Mouse (Mus musculus) cerebellum, adult 2 months (tissue): ENCODE measurements around the gene Mical3.

Experiments
- CTCF ChIP-seq: fragments of 200-500 bp; IDR thresholded peaks from 2 replicates; pipeline ENCODE4 v1.5.1; 2011; ENCODE audit warnings: low read depth, mild to moderate bottlenecking, control low read depth, low read length, moderate library complexity, borderline replicate concordance; ENCODE audit not compliant: insufficient read depth
- POLR2A ChIP-seq: fragments of 200-500 bp; IDR thresholded peaks from 2 replicates; pipeline ENCODE4 v1.6.1; 2011; ENCODE audit warnings: low read length, control low read depth, borderline replicate concordance; ENCODE audit not compliant: insufficient read depth

DNA sequence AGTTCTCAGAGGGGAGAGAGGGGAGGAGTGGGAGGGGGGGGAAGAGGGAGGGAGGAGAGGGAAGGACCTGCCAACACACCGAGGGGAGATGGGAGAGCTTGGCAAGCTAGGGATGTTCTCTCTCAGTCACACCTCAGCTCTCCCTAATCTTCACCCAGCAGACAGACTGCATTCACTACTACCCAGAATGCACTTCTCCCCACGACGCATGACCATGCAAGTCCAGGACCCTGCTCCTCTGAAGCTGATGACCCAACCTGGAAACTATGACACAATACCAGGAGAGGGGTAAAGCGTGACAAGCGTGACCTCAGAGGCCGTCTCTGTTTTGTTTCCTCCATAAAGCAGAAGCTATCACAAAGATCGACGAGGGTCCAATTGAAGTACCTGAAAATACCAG, 61.6 kb downstream of the Mical3 start:
- TF ChIP-seq CTCF (no peak), POLR2A (no peak)
